Mouse (Mus musculus) cerebellum, adult 2 months (tissue): ENCODE data around the gene Cyp2j12. TPM values are rescaled to one million over a fixed set of nuclear protein-coding genes. Genes with fewer than 3 reads are reported as not detected.
A peak's percentile ranks its signal among the peaks of the same experiment; 100 is the strongest.
"Not testable (repeated sequence)": the region's sequence is repeated elsewhere in the genome, so short reads cannot be mapped to it uniquely, and the experiment has no call there.

Source experiments
- DNase-seq, 2 experiments: peaks; one replicate each; pipeline ENCODE4 v3.0.0; 2021
- H3K27ac ChIP-seq: fragments of 200-500 bp; 2 replicates; pipeline ENCODE4 v1.5.1; 2012; ENCODE audit warnings: low read length, control low read depth, inconsistent platforms; ENCODE audit not compliant: insufficient read depth
- H3K27me3 ChIP-seq: fragments of 200-500 bp; 2 replicates; pipeline ENCODE4 v1.6.1; 2012; ENCODE audit warnings: inconsistent platforms, mild to moderate bottlenecking, low read length, moderate library complexity; ENCODE audit not compliant: control insufficient read depth, insufficient read depth
- H3K4me1 ChIP-seq: fragments of 200-500 bp; 2 replicates; pipeline ENCODE4 v1.6.1; 2011; ENCODE audit warnings: low read length; ENCODE audit not compliant: control insufficient read depth, insufficient read depth
- H3K4me3 ChIP-seq: fragments of 200-500 bp; replicated peaks from 2 replicates; pipeline ENCODE3; 2011; ENCODE audit warnings: mild to moderate bottlenecking, low read depth, low read length, control low read depth; ENCODE audit not compliant: insufficient read depth
- CTCF ChIP-seq: fragments of 200-500 bp; IDR thresholded peaks from 2 replicates; pipeline ENCODE4 v1.5.1; 2011; ENCODE audit warnings: low read depth, mild to moderate bottlenecking, control low read depth, low read length, moderate library complexity, borderline replicate concordance; ENCODE audit not compliant: insufficient read depth
- POLR2A ChIP-seq: fragments of 200-500 bp; IDR thresholded peaks from 2 replicates; pipeline ENCODE4 v1.6.1; 2011; ENCODE audit warnings: low read length, control low read depth, borderline replicate concordance; ENCODE audit not compliant: insufficient read depth
- WGBS: fragments of 180-500 bp; shearing (Covaris S2); methylation state at CpG from one replicate; pipeline ENCODE4 v1.1.7; 2018; 5-methylcytosine and 5-hydroxymethylcytosine counted together
- polyA plus RNA-seq: library from polyadenylated mRNA; depleted of rRNA; stranded (reverse); fragments of >200 nt; gene quantifications from 2 replicates; pipeline ENCODE4 v1.2.3, GENCODE M21; 2012; rRNA removed

Cyp2j12 gene
- 5.7 and 7.9 TPM in 2 replicates for polyA plus RNA-seq

- 48% methylated on average over 7 of the region's 7 CpGs for WGBS
- H3K4me1 ChIP-seq: peaks cover 6% of the 10 kb centered on the region; the same call in 1 of the 2 replicates
- no peak within 1 kb of the TSS; the same call in 1 of the 2 replicates for H3K27ac ChIP-seq
- no peak within 1 kb of the TSS for H3K4me3 ChIP-seq
- DNase-seq: peak in 1 of 2 experiments; percentile 5
- TF ChIP-seq CTCF (no peak), POLR2A (no peak)
- no peaks in the 10 kb centered on the region for H3K27me3 ChIP-seq
Measured at GRCm38 (mm10) chr4:96140732-96141467, at the start of gene Cyp2j12. Gene Cyp2j12 (minus strand): TSS chr4:96141152.

GRCm38 (mm10) chr4:96189321-96189720, 48.4 kb upstream of the Cyp2j12 start:
- not testable (repeated sequence) for H3K27ac ChIP-seq, H3K4me1 ChIP-seq, H3K27me3 ChIP-seq, DNase-seq, H3K4me3 ChIP-seq
- 87% methylated on average over 5 of the region's 5 CpGs for WGBS

GRCm38 (mm10) chr4:96188671-96189070, 47.7 kb upstream of the Cyp2j12 start:
- H3K27ac ChIP-seq, DNase-seq, H3K27me3 ChIP-seq, H3K4me3 ChIP-seq, H3K4me1 ChIP-seq: not testable (repeated sequence)
- WGBS: 88% methylated on average over 2 of the region's 2 CpGs

GRCm38 (mm10) chr4:96188146-96188545, 47.2 kb upstream of the Cyp2j12 start:
- DNase-seq, H3K4me3 ChIP-seq, H3K4me1 ChIP-seq, H3K27ac ChIP-seq, H3K27me3 ChIP-seq: not testable (repeated sequence)
- 51% methylated on average over 2 of the region's 2 CpGs for WGBS

GRCm38 (mm10) chr4:96184716-96185115, 43.8 kb upstream of the Cyp2j12 start:
- not testable (repeated sequence) for H3K4me3 ChIP-seq, H3K4me1 ChIP-seq, H3K27ac ChIP-seq, H3K27me3 ChIP-seq, DNase-seq
- 77% methylated on average over 2 of the region's 2 CpGs for WGBS

GRCm38 (mm10) chr4:96162839-96163238, 21.9 kb upstream of the Cyp2j12 start:
- H3K27ac ChIP-seq: no peak overlapping the region
- no peaks in the 10 kb centered on the region for H3K27me3 ChIP-seq
- TF ChIP-seq CTCF (no peak), POLR2A (no peak)
- DNase-seq: peak in 1 of 2 experiments; percentile 6
- 49% methylated on average over 1 of the region's 1 CpGs for WGBS
- no peak overlapping the region for H3K4me3 ChIP-seq
- H3K4me1 ChIP-seq: no peaks in the 10 kb centered on the region

- Histone ChIP-seq H3K27me3 (no peaks in the 10 kb centered on the region), H3K27ac (no peak overlapping the region), H3K4me1 (no peaks in the 10 kb centered on the region), H3K4me3 (no peak overlapping the region)
- no peak for TF ChIP-seq CTCF
- no peak for TF ChIP-seq POLR2A
- WGBS: 78% methylated on average over 1 of the region's 1 CpGs
- DNase-seq: no peak
Measured at GRCm38 (mm10) chr4:96161575-96161974, 20.6 kb upstream of the Cyp2j12 start.

- H3K27me3 ChIP-seq: no peaks in the 10 kb centered on the region
- H3K4me1 ChIP-seq: peaks cover 6% of the 10 kb centered on the region; the same call in 1 of the 2 replicates
- TF ChIP-seq CTCF (no peak), POLR2A (no peak)
- no peak for DNase-seq
- H3K27ac ChIP-seq: no peak overlapping the region; the same call in 1 of the 2 replicates
- WGBS: 91% methylated on average over 1 of the region's 1 CpGs
- no peak overlapping the region for H3K4me3 ChIP-seq
Measured at GRCm38 (mm10) chr4:96139226-96139625, 1.7 kb downstream of the Cyp2j12 start.
